Mouse (Mus musculus) small intestine, adult 2 months (tissue): ENCODE results near the gene Coro1b.

Source experiments
- CTCF ChIP-seq: fragments of 200-500 bp; IDR thresholded peaks from 2 replicates; pipeline ENCODE4 v1.5.1; 2012; ENCODE audit warnings: low read depth, mild to moderate bottlenecking, control low read depth, inconsistent platforms, low read length, moderate library complexity, mixed read lengths; ENCODE audit not compliant: insufficient replicate concordance, insufficient read length; ENCODE audit errors: extremely low read depth
- POLR2A ChIP-seq: fragments of 200-500 bp; IDR thresholded peaks from 2 replicates; pipeline ENCODE4 v1.6.1; 2012; ENCODE audit warnings: low read depth, mild to moderate bottlenecking, control low read depth, inconsistent platforms, low read length, moderate library complexity

DNA sequence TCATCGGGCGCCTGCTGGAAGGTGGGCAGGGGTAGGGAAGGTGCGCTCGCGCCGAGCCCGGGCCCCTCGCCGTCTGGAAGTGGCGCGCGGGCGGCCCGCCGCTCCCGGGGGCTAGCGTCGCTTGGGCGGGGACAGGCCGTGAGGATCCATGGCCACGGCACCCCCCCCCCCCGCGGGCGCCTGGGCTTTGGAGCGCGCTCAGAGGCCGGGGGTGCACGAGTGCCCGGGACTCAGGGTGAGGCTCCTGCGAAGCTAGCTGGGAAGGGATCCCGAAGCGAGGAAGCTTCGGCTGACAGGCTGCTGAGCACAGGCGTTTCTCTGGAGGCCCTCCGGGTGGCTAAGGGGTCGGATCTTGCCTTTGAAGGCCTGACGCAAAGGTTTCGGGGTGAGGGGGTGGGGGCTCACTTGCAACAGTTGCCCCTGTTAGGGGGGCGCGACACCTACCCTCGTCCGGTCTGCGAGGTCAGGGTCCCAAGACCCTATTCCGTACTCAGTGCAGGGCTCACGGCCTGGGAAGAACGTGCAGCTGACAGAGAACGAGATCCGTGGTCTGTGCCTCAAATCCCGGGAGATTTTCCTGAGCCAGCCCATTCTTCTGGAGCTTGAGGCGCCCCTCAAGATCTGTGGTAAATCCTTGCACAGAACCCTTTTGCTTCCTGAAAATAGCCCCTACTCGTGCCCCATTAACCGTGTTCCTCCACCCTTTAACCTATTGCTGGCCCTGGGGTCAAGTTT is 44.0 kb downstream of the Coro1b start:
- TF ChIP-seq CTCF = no peak
- no peak for TF ChIP-seq POLR2A
